Mouse (Mus musculus): ENCODE results near the gene Rapgef1. TPM values are rescaled to one million over a fixed set of nuclear protein-coding genes. Genes with fewer than 3 reads are reported as not detected.
"Not testable (repeated sequence)": the region's sequence is repeated elsewhere in the genome, so short reads cannot be mapped to it uniquely, and the experiment has no call there.

Rapgef1 gene
- polyA plus RNA-seq, 2 experiments from 2014 or later: 28.7 to 35.9 TPM

DNA sequence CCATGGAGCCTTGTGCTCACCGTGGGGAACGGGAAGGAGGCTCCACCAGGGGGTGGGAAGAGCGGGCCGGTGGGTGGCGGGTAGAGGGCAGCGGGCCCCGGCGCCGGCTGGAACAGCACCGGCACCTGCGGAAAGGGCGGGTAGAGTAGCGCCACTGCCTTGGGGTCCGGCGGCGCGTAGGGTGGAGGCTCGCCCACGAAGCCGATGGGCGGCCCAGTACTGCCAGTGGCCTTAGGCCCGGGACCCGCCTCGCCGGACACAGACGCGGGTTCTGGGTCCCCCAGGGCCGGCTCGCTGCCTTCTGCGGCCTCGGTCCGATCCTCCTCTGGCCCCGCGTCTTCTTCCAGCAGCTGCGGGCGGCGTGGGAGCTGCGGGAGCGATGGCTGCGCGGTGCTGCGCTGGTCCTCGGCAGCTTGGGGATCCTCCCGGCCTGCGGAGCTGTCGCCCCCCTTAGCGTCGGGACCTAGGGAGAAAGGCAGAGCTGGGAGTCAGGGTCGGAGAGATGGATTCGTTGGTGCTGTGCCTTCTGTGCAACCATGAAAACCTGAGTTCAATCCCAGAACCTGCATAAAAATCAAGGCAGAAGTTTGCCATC is 127.8 kb downstream of the Rapgef1 start:
- no peak for ATAC-seq

DNA sequence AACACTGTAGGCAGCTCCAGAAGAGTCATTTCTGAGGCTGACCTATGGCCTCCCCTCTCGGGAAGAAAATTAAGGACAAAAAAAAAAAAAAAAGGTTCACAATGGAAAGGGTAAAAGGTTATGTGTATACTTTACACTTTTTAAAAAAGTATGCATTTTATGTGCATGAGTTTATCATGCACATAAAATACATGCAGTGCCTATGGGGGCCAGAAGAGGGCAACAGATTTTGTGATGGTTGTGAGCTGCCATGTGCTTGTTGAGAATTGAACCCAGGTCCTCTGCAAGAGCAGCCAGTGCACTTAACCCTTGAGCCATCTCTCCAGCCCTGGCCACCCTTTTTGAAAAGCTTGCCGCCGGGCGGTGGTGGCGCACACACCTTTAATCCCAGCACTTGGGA is 128.3 kb downstream of the Rapgef1 start:
- ATAC-seq: no peak

DNA sequence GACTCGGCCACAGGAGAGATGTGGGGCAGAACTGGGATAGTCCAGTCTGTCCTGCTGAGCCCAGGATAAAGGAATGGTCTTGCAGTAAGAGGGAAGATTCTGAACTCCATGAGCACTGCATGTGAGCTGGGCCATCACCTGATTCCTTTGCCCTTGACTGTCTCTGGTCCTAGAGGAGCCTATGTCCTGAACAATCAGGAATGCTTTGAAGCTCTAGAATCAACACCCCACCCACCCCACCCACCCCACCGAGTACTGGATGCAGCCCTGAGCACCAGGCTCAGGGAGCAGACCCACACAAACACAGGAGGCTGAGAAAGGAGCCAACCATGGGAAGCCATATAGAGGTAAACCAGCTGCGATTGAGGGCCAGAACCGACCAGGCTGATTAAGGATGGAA is 129.0 kb downstream of the Rapgef1 start:
- ATAC-seq: no peak

DNA sequence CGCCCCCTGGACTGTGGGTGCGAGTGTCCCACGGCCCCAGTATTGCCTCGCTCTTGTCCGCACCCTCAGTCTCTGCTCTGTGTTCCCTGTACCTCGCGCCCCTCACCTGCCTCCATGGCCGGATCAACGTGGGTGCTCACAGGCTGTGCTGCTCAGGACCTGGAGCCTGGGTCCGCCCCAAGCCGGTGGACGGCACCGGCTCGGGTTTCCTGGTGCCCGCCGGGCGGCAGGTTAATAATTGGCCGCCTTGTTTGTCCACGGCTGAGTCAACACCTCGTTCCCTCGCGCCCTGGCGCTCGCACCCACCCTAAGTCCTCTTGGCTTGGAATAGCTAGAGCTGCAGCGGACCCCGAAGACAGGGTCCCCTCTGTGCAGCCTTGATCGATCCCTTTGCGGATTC is 132.0 kb downstream of the Rapgef1 start, which contains the start of gene Gm13420:
Gene Gm13420 (minus strand): TSS at position 189 of the 400 bp plus-strand sequence.
- ATAC-seq: no peak

DNA sequence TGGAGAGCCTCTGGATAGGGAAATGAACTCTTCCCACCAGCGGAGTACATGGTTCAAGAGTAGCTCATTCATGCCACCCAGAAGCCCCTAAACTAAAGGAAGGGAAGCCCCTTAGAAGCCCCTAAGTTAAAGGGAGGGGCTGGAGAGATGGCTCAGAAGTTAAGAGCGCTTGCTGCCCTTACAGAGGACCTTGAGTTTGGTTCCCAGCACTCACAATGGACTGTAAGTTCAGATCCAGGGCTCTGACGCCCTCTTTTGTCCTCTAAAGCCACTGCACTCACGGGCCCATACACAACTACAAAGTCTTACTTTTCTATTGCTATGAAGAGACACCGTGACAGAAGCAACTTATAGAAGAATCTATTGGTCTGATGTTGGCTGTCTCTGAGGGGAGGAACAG is 132.9 kb downstream of the Rapgef1 start:
- ATAC-seq: no peak

DNA sequence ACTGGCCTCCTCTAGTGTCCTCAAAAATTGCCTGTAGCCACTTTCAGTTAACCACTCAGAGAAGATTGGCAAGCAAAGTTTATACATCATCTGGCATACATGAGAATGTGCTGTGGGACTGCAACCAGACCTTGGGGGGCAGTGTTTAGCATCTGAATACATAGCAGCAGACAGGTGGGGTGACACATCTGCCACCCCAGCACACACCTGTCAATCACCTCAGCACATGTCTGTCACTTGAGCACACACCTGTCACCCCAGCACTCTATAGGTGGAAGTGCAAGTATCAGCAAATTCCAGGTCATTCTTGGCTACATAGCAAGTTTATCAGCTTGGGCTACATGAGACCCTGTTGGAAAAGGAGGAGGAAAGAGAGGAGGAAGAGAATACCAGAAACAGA is 136.2 kb downstream of the Rapgef1 start:
- no peak for ATAC-seq

DNA sequence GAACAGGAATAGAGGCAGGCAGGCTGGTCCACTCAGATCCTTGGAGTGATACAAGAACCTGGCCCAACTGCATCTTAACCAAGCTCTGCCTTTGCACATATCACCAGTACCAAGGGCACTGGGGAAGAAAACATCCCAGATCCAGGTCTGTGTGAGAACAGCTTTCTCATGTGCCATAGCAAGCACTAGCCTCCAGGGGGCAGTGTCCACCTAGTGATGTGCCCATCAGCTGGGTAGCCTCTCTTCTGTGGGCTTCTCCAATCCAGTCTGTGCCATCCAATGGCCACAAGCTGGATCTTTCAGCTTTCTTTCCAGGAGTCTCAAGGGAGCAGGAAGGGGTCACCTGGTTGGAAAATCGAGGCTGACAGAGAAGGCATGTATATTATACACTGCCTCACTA is 145.3 kb downstream of the Rapgef1 start:
- ATAC-seq: peak; percentile 37

DNA sequence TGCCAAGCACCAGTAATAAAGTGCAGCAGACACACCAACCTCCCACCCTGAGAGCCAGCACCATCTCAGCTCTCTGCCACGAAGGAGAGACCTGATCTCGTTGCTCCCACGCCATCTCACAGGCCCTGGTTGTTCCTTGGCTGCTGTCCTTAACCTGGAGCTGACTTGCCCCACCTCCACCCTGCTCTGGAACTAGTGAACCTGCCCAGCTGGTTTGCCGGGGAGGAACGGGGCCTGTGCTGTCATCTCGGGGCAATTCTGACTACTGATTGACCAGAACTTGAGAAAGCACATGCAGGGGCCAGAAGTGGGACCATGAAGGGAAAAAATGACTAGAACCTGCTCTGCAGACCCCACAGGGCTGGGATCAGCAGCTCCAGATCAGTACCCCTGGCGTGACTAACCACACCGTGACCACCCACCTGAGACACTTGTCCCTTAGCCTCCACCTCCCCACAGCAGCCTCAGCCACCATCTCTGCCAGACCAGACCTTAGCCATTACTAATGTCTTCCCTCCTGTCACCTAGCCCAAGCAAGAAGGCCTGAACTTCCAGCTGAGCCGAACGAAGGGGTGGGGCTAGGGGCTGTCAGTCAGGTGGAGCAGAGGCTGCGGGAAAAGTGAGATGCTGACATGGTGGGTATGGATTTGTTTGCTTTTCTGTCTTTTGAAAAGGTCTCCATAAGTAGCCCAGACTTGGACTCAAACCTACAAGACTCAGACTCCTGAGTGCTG is 148.6 kb downstream of the Rapgef1 start:
- no peak for ATAC-seq

DNA sequence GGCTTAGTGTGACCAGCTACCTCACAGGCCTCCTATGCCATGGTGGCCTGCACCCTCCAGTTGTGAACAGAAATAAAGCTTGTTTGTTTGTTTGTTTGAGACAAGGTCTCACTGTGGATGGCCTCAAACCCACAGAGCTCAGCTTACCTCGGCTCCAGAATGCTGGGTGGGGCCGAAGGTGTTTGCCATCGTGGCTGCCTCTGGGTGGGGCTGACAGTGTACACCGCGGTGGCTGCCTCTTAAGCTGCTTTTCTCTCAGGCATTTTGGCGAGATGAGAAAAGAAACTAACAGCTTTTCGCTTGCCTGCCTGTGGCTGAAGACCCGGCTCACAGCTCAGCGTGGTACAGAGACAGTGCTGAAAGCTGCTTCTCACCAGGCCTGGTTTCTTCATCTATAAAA is 149.4 kb downstream of the Rapgef1 start:
- no peak for ATAC-seq

DNA sequence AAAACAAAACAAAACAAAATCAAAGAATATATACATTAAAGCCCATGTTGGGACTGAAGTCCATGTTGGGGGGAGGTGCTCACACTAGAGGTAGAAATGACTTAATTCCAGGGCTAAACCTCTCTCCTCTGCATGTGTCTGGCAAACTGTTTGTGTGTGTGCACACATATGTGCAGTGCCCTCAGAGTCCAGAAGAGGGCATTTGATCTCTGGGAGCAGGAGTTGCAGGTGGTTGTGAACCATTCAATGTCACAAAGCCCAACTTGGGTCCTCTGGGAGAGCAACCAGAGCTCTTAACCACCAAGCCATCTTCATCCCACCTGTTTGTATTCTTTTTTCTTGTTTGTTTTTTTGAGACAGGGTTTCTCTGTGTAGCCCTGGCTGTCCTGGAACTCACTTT is 150.6 kb downstream of the Rapgef1 start:
- no peak for ATAC-seq

DNA sequence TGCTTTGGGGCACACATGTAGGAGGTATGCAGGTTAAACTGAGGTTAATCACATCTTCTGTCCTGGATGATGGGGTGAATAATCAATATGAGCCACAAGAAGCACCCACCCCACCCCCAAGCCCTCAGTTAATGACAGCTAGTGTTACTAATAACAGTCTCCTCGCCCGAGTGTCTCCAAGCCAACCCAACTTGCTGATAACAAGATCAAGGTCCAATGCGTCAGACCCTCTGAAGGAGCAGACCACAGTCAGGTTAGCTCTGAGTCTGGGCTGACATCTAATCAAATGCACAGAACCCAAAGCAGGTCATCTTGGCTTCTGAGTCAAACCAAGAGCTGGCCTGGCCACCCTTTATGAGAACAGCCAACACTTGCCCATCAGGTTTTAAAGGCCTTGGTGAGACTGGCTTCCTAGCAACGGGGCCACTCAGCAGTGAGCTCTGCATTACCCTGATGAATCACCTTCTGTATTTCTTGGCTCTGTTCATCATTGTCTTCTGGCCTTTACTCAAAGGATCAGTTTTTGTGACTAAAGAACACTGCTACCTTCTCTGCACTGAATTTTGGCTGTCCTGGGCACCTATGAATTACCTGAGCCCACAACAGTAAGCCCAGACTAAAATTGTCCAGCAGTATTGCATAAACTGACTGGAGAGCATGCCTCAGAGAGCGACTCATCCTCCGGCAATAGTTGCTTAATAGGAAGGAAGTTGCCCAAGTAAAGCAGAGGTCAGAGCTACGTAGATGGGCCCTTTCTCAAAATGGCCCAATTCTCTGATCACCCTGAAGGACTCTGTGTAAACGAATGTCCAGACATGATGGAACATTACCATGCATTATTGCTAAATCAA is 152.3 kb downstream of the Rapgef1 start:
- ATAC-seq: no peak

DNA sequence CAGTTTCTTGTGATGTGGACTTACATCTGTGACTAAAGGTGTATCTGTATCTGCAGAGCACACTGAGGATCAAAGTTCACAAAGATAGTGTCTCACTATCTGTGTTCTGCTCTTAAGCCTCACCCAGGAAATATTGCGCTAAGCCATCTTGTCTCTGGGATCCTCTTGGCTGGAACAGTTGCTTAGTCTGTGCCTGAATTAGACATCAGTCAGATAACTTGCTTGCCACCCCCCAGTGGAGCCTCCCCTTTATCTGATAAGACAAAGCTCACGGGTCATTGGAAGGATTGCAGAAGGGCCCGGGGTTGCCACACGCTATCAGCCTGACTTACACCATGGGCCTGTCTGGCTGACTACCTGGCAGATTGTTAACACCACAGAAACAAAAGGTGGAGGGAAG is 153.8 kb downstream of the Rapgef1 start:
- no peak for ATAC-seq

DNA sequence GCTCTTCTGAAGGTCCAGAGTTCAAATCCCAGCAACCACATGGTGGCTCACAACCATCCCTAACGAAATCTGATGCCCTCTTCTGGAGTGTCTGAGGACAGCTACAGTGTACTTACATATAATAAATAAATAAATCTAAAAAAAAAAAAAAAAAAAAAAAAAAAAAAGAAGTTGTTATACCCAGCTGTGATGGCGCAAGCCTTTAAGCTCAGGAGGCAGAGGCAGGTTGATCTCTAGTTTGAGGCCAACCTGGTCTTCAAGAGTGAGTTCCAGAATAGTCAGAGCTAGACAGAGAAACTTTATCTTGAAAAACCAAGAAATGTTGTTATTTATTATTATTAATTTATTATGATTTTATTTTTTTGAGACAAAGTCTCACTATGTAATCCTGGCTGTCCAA is 161.7 kb downstream of the Rapgef1 start:
- not testable (repeated sequence) for ATAC-seq

DNA sequence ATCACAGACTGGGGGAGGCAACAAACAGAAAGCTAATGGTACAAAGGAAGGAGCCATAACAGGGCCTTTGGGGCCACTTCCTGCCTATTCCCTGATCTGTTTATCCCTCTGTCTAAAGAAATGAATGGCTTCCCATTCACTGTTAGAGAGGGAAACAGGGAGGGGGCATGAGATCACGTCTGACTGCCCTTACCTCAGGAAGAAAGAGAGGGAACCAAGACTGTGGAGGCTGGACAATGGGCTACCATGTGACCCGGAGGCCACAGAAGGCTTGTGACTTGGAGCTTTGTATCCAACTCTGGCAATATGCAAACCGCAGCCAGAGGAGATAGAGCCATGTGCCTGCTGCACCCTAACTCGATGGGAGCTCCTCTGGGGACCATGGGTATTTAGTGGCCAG is 164.8 kb downstream of the Rapgef1 start:
- no peak for ATAC-seq

DNA sequence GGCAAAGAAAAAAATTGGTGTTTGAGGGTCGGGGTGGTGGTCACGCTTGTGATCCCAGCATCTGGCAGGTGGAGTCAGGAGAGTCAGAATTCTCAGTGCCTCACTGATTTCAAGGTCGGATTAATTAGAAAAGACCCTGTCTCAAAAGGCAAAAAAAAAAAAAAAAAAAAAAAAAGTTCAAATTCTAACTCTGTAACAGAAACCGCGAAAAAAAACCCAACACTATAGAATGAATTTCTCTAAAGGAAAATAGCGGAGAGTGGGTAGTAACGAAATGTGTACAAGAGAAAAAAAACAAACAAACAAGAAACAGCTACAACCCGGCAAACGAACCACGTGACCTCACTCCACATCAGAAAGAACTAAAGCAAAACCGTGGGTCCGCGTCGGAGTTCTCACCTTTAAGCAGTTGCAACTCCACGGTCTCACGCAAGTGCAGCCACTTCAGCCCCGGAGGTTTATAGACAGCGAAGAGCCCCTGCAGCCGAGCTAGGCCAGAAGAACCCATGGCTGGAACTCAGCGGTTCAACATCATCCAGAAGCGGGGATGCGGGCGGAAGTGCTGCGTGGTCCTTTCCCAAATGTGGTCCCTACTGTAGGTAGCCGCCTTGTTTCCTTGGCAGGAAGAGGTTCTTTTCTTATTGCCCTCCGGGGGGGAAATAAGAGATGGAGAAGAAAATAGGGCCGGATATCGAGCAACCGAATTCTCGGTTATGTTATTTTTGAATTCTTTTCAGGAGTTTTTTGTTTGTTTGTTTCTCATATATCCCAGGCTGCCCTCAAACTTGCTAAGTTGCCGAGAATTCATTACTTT is 167.8 kb downstream of the Rapgef1 start, which contains the start of gene Coq4:
Gene Coq4 (plus strand): TSS at position 390 of the 814 bp plus-strand sequence.
- ATAC-seq: peak; percentile 92

DNA sequence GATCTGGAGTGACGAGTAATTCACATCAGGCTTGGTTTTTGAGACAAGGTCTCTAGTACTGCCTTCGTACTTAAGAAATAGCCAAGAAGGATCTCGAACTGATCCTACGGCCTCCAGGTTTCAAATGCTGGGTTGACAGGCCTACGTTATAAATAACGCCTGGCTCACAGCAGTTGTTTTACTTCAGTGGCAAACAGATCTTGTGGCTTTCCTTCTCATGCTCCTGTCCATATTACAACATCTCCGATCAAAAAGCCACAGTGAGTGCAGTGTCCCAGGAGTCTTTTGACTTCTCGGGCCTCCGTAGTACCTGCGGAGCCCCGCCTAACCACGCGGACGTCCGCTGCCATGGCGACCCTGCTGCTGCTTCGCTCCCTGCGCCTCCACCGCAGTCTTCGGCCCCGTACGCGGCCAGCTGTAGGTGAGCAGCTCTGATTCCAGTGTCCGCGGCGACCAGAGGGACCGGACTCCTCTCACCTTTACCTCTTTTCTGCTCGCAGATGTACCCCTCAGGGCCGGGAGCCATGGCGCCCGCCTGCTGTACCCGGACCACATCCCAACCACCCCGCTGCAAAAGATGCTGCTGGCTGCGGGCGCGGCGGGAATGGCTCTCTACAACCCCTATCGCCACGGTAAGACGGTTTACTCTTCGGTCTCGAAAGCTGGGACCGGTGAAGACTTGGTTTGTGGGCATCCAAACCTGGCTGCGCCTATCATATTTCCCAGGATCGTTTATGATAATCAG is 168.6 kb downstream of the Rapgef1 start, which contains the start of gene Trub2:
Gene Trub2 (minus strand): TSS at position 566 of the 745 bp plus-strand sequence.
- peak; percentile 80 for ATAC-seq

Other genes with a start within 250 kb of the Rapgef1 start
- under 1 TPM in 1 of 2 experiments, not detected in 1; 0.30 TPM for gene Gm13420, start 132.0 kb downstream of the Rapgef1 start, polyA plus RNA-seq (2017; shearing (Covaris generic))
- not detected for gene Gm13547, start 139.6 kb downstream of the Rapgef1 start, polyA plus RNA-seq (2017; shearing (Covaris generic))
- gene Coq4, start 167.8 kb downstream of the Rapgef1 start, polyA plus RNA-seq (2017; shearing (Covaris generic)): 10 to 100 TPM in 1 of 2 experiments, 1 to 10 TPM in 1; 5.0 to 11.6 TPM
- 10 to 100 TPM; 20.3 to 34.2 TPM for gene Trub2, start 168.8 kb downstream of the Rapgef1 start, polyA plus RNA-seq (2017; shearing (Covaris generic))
- 1 to 10 TPM; 1.1 to 1.8 TPM for gene Slc27a4, start 182.9 kb downstream of the Rapgef1 start, polyA plus RNA-seq (2017; shearing (Covaris generic))
- 10 to 100 TPM; 21.1 to 25.3 TPM for gene Urm1, start 200.4 kb downstream of the Rapgef1 start, polyA plus RNA-seq (2017; shearing (Covaris generic))
- under 1 TPM; 0.20 to 0.87 TPM for gene Cercam, start 249.4 kb downstream of the Rapgef1 start, polyA plus RNA-seq (2017; shearing (Covaris generic))